Mouse (Mus musculus) adrenal gland, adult 10 weeks (tissue): ENCODE measurements around the gene 1810024B03Rik. TPM values are rescaled to one million over a fixed set of nuclear protein-coding genes. Genes with fewer than 3 reads are reported as not detected.

Experiments used
- polyA plus RNA-seq: library from polyadenylated mRNA; stranded (reverse); fragments of 350-450 nt; fragmentation: Illumina TruSeq; extraction: RNeasy Lipid Tissue Mini Kit (QIAGEN cat#74804); gene quantifications from one replicate; pipeline ENCODE4 v1.2.3, GENCODE M21; 2014; ENCODE audit warnings: low read depth, low replicate concordance

1810024B03Rik gene
- polyA plus RNA-seq, result 1.6 TPM

GRCm38 (mm10) chr2:127207547-127208451 lies at the start of gene 1810024B03Rik, which contains the start of gene Snrnp200:
Gene 1810024B03Rik, minus strand, starts transcription at chr2:127208280.
Gene Snrnp200, plus strand, starts transcription at chr2:127208386.

DNA sequence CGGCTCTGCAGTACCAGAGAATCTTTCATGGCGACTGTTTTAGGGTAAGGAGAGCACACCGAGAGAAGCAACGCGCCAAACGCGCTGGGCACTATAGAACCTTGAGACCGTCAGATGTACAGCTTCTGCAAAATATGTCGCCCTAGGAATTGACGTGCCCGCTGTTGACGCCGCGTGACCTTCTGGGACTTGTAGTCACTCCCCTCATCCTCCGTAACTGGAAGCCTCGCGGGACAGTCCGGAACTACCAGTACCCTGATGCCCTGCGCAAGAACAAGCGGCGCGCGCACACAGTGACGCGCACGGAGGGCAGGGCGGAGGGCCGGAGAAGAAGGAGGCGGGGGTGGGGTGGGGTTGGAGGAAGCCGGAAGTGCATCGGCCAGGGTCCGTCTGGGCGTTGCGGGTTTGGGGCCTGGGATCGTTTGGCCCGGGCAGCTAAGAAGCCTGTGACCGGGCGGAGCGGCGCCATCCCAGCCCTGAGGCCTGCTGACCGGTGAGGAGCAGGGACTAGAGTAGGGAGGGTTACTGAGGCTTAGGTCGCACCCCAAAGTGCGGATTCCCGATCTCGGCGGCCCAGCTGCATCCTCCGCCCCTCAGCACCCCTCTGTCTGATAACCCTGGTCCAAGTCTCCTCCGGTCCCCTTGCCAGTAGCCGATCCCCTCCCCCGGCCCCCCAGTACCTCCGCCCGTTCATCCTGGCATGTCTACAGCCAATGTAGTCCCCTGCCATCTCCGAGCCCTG lies 39.7 kb upstream of the 1810024B03Rik start, which contains the start of the genes Ciao1 and Tmem127:
Ciao1 (minus strand) TSS at position 225 of the 742 bp plus-strand sequence.
Tmem127 (plus strand) TSS at position 317 of the 742 bp plus-strand sequence.

DNA sequence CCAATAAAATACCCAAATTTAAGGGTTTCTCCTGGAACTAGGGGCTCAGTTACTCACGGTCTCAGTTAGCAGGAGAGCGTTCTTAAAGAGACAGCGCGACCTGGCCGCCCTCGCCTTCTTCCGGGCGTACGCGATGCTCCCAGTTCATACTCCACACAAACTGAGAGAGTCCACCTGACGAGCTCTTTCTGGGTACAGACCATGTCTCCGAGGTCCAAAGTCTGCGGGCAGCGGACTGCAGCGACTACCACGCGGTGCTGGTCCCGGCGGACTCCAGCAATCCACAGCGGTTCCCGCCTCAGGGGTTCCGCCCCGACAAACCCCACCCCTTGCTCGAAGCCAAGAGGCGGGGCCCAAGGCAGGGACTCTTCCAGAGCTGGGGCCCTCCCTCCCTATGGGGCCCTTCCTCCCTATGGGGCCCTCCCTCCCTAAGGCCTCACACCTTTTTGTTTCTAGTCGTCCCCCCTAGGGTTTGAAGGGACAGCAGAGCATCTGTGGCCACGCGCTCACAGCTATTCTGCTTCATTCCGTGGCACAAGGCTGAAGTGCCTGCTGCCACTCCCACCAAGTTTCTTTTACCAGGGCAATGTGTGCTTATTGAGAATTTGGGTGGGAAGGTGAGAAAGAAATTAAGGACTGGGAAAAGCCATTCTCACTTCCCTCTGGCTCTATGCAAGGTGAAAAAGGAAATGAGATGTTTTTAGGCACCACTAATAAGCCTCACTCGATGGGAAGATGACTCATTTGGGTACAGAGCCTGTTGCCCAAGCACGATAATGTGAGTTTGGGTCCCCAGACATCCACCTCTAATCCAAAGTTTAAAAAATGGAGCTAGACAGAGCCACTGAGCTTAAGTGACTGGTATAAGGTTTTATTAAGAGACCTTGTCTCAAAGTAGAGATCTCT lies 64.7 kb downstream of the 1810024B03Rik start, which contains the start of gene Itpripl1:
Itpripl1 (minus strand) TSS at position 285 of the 906 bp plus-strand sequence.

Other genes with a start within 250 kb of the 1810024B03Rik start
- 21.6 TPM for gene Ap4e1, start 199.6 kb downstream of the 1810024B03Rik start, polyA plus RNA-seq
- gene Blvra, start 137.6 kb downstream of the 1810024B03Rik start, polyA plus RNA-seq, result 21.2 TPM
- gene Ncaph, start 74.3 kb downstream of the 1810024B03Rik start, polyA plus RNA-seq, result 3.8 TPM
- 1.8 TPM for gene Itpripl1, start 64.8 kb downstream of the 1810024B03Rik start, polyA plus RNA-seq
- 41.5 TPM for gene Snrnp200, start 106 bp upstream of the 1810024B03Rik start, polyA plus RNA-seq
- gene Ciao1, start 39.5 kb upstream of the 1810024B03Rik start, polyA plus RNA-seq, result 40.0 TPM
- 58.0 TPM for gene Tmem127, start 39.6 kb upstream of the 1810024B03Rik start, polyA plus RNA-seq
- gene Stard7, start 61.9 kb upstream of the 1810024B03Rik start, polyA plus RNA-seq, result 142 TPM
- gene Dusp2, start 127.9 kb upstream of the 1810024B03Rik start, polyA plus RNA-seq, result not detected
- gene Astl, start 130.4 kb upstream of the 1810024B03Rik start, polyA plus RNA-seq, result not detected
- gene Adra2b, start 154.9 kb upstream of the 1810024B03Rik start, polyA plus RNA-seq, result 0.23 TPM
- not detected for gene Gpat2, start 216.9 kb upstream of the 1810024B03Rik start, polyA plus RNA-seq
- gene Fahd2a, start 236.3 kb upstream of the 1810024B03Rik start, polyA plus RNA-seq, result 23.4 TPM